Mouse (Mus musculus) small intestine, adult 2 months (tissue): Measurements from ENCODE around the gene Terf2ip. TPM values are rescaled to one million over a fixed set of nuclear protein-coding genes. Genes with fewer than 3 reads are reported as not detected.

Experiments used
- H3K27ac ChIP-seq: fragments of 200-500 bp; 2 replicates; pipeline ENCODE4 v1.5.1; 2012; ENCODE audit warnings: low read depth, low read length, control low read depth, inconsistent platforms; ENCODE audit not compliant: insufficient read depth
- H3K27me3 ChIP-seq: fragments of 200-500 bp; 2 replicates; pipeline ENCODE4 v1.6.1; 2012; ENCODE audit warnings: mild to moderate bottlenecking, moderate library complexity, low read length, inconsistent platforms; ENCODE audit not compliant: control insufficient read depth, insufficient read depth
- H3K36me3 ChIP-seq: fragments of 200-500 bp; 2 replicates; pipeline ENCODE4 v1.6.1; 2012; ENCODE audit warnings: mild to moderate bottlenecking, low read length, control low read depth, inconsistent platforms; ENCODE audit not compliant: control insufficient read depth, insufficient read depth
- H3K4me1 ChIP-seq: fragments of 200-500 bp; 2 replicates; pipeline ENCODE4 v1.6.1; 2012; ENCODE audit warnings: low read length, inconsistent platforms, mixed read lengths; ENCODE audit not compliant: control insufficient read depth, insufficient read depth, insufficient read length
- H3K4me3 ChIP-seq: fragments of 200-500 bp; 2 replicates; pipeline ENCODE4 v1.5.1; 2012; ENCODE audit warnings: low read depth, mild to moderate bottlenecking, control low read depth, inconsistent platforms, low read length, moderate library complexity
- CTCF ChIP-seq: fragments of 200-500 bp; IDR thresholded peaks from 2 replicates; pipeline ENCODE4 v1.5.1; 2012; ENCODE audit warnings: low read depth, mild to moderate bottlenecking, control low read depth, inconsistent platforms, low read length, moderate library complexity, mixed read lengths; ENCODE audit not compliant: insufficient replicate concordance, insufficient read length; ENCODE audit errors: extremely low read depth
- POLR2A ChIP-seq: fragments of 200-500 bp; IDR thresholded peaks from 2 replicates; pipeline ENCODE4 v1.6.1; 2012; ENCODE audit warnings: low read depth, mild to moderate bottlenecking, control low read depth, inconsistent platforms, low read length, moderate library complexity
- WGBS: fragments of 180-500 bp; shearing (Covaris S2); methylation state at CpG from one replicate; pipeline ENCODE4 v1.1.7; 2018; 5-methylcytosine and 5-hydroxymethylcytosine counted together
- polyA plus RNA-seq: library from polyadenylated mRNA; depleted of rRNA; stranded (reverse); fragments of >200 nt; gene quantifications from 2 replicates; pipeline ENCODE4 v1.2.3, GENCODE M21; 2012

The Terf2ip gene
- polyA plus RNA-seq, 1 experiment: 6.8 TPM

DNA sequence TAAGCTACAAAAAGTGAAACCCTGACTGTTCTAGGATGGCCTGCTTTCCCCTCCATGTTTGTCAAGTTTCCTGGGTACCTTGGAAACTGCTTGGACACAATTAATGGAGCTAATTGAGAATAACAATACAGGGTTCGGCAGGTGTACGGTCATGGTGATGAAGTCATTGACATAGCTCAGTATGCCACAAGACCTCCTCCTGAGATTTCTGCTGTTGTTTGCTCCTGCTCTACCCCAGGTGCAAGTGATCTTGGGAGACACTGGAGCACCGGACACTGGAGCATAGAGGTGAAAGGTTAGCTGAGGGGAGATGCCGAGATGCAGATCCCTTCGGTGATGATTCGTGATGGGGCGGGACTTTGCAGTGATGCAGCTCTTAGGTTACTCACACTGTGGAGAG, 21.9 kb downstream of the Terf2ip start:
- Histone ChIP-seq H3K36me3 (no peaks in the 10 kb centered on the region), H3K27ac (no peak overlapping the region), H3K4me3 (no peak overlapping the region), H3K27me3 (no peaks in the 10 kb centered on the region), H3K4me1 (no peaks in the 10 kb centered on the region)
- TF ChIP-seq CTCF: no peak
- 75% methylated on average over 7 of the region's 7 CpGs for WGBS

GRCm38 (mm10) chr8:112034603-112035002, 23.4 kb downstream of the Terf2ip start:
- no peak for TF ChIP-seq POLR2A
- TF ChIP-seq CTCF: peak; percentile 43; the same call in 1 of the 2 replicates
- Histone ChIP-seq H3K27ac (no peak overlapping the region), H3K36me3 (no peaks in the 10 kb centered on the region), H3K4me1 (no peaks in the 10 kb centered on the region), H3K4me3 (no peak overlapping the region), H3K27me3 (no peaks in the 10 kb centered on the region)
- WGBS: 6% methylated on average over 8 of the region's 8 CpGs

- TF ChIP-seq POLR2A: no peak
- no peak for TF ChIP-seq CTCF
- 74% methylated on average over 18 of the region's 18 CpGs for WGBS
- no peaks in the 10 kb centered on the region for H3K27me3 ChIP-seq
- no peaks in the 10 kb centered on the region for H3K4me1 ChIP-seq
- H3K4me3 ChIP-seq: no peak overlapping the region
- H3K36me3 ChIP-seq: no peaks in the 10 kb centered on the region
- H3K27ac ChIP-seq: no peak overlapping the region
Observed at GRCm38 (mm10) chr8:112037521-112037920, 26.3 kb downstream of the Terf2ip start.

GRCm38 (mm10) chr8:112045182-112045581, 34.0 kb downstream of the Terf2ip start:
- H3K4me1 ChIP-seq: no peaks in the 10 kb centered on the region
- no peaks in the 10 kb centered on the region for H3K36me3 ChIP-seq
- TF ChIP-seq CTCF: no peak
- TF ChIP-seq POLR2A: no peak
- H3K4me3 ChIP-seq: no peak overlapping the region
- no peak overlapping the region for H3K27ac ChIP-seq
- no peaks in the 10 kb centered on the region for H3K27me3 ChIP-seq
- WGBS: 75% methylated on average over 4 of the region's 5 CpGs

DNA sequence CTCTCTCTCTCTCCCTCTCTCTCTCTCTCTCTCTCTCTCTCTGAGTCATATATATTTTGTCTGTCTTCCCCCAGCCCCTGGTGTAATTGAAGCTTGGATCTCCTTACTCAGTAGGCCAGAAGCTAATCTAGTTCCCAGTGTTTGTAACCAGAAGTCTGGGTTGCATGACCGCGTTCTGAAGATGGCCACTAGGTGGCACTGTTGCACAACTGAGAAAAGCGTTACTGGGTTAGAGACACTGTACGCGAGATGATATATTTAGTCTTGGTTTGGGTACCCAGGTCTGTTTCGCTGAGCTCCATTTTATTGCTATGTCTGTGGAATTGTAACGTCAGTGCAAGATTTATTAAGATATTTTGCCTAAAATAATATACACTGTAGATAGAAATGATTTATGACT, 34.7 kb downstream of the Terf2ip start:
- Histone ChIP-seq H3K36me3 (no peaks in the 10 kb centered on the region), H3K27me3 (no peaks in the 10 kb centered on the region), H3K27ac (no peak overlapping the region), H3K4me1 (no peaks in the 10 kb centered on the region), H3K4me3 (no peak overlapping the region)
- TF ChIP-seq POLR2A (no peak), CTCF (peak; percentile 60; the same call in 1 of the 2 replicates)
- 3% methylated on average over 7 of the region's 7 CpGs for WGBS

GRCm38 (mm10) chr8:112048293-112048692, 37.1 kb downstream of the Terf2ip start:
- Histone ChIP-seq H3K36me3 (no peaks in the 10 kb centered on the region), H3K27ac (no peak overlapping the region), H3K4me1 (no peaks in the 10 kb centered on the region), H3K27me3 (no peaks in the 10 kb centered on the region), H3K4me3 (no peak overlapping the region)
- 74% methylated on average over 6 of the region's 6 CpGs for WGBS
- TF ChIP-seq CTCF (no peak), POLR2A (no peak)

DNA sequence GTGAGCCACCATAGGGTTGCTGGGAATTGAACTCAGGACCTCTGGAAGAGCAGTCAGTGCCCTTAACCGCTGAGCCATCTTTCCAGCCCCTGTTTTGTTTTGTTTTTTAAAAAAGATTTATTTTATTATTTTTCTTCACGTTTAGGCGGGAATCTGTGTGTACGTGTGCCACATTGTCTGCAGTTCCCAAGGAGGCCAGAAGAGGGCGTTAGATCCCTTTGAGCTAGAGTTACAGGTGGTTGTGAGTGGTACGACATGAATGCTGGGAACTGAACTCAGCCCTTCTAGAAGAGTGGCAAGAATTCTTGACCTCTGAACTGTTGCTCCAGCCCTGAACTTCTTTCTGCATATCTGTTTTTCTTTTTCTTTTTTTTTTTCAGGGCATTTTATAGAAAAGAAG, 38.8 kb downstream of the Terf2ip start:
- H3K27ac ChIP-seq: no peak overlapping the region
- H3K4me3 ChIP-seq: no peak overlapping the region
- TF ChIP-seq POLR2A: no peak
- TF ChIP-seq CTCF: no peak
- no peaks in the 10 kb centered on the region for H3K27me3 ChIP-seq
- no peaks in the 10 kb centered on the region for H3K4me1 ChIP-seq
- WGBS: 79% methylated on average over 6 of the region's 6 CpGs
- no peaks in the 10 kb centered on the region for H3K36me3 ChIP-seq

GRCm38 (mm10) chr8:112051537-112051936, 40.3 kb downstream of the Terf2ip start:
- H3K4me1 ChIP-seq: no peaks in the 10 kb centered on the region
- H3K27me3 ChIP-seq: no peaks in the 10 kb centered on the region
- no peaks in the 10 kb centered on the region for H3K36me3 ChIP-seq
- H3K27ac ChIP-seq: no peak overlapping the region
- no peak overlapping the region for H3K4me3 ChIP-seq
- 73% methylated on average over 9 of the region's 9 CpGs for WGBS
- no peak for TF ChIP-seq CTCF
